ENCODE assay signal across 21 mouse cellular contexts in the genomic region with DNA sequence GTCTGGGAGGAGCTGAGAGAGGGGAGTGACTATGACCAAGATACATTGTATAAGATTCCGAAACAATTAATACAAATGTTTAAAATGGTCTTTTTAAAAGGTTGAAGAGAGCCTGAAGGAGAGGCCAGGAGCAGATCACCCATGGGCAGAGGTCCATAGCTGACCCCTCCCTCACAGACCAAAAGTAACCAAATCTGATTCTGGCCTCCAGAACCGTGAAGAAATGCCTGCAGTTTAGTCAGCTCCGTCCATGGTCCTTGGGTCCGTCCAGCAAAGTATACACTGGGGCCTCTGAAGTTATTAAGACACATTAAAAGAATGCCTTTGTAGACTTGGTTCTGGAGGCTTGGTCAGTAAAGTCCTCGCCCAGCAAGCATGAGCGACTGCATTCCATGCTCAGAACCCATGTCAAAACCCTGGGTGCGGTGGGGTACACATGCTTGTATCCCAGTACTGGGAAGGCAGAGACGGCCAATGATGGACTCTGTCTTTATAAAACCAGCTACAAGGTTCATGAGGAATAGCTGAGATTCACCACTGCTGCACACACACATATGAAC.
DNase-seq lines count a peak whose midpoint lies in the region; ATAC-seq and TF ChIP-seq lines count a peak whose summit lies in the region.
"Had no signal": no experiment of that assay in that cellular context is flagged by ENCODE, and none has a peak within 500 bp of the region (broad histone marks: within the 10 kb centered on the region; RNA-seq: fewer than 3 reads in every experiment).

No protein-coding gene starts in this region.

- H3K27ac ChIP-seq in liver, embryonic 12.5 days, result peak overlapping the region; percentile 91
- H3K27ac ChIP-seq in liver, embryonic 11.5 days (ENCODE audit: low read depth, low read length), result no peak overlapping the region
- 0 out of 2 replicates have a peak overlapping the region, but pooled peaks have one; percentile 33 for H3K27ac ChIP-seq in intestine, embryonic 15.5 days
- H3K27ac ChIP-seq in kidney, adult 2 months (ENCODE audit: insufficient read depth, low read depth, low read length), result peak overlapping the region; percentile 54; the same call in 1 of the 2 replicates
- H3K27ac ChIP-seq: forebrain, embryonic 12.5 days; heart, adult 2 months; heart, embryonic 15.5 days; hindbrain, embryonic 13.5 days; limb, embryonic 12.5 days; neural tube, embryonic 12.5 days had no signal

- H3K4me3 ChIP-seq in liver, embryonic 12.5 days, result no peak overlapping the region
- H3K4me3 ChIP-seq in liver, embryonic 11.5 days (ENCODE audit: low read depth, low read length), result no peak overlapping the region
- no peak overlapping the region for H3K4me3 ChIP-seq in intestine, embryonic 15.5 days (replicated peaks)
- no peak overlapping the region for H3K4me3 ChIP-seq in kidney, adult 2 months (ENCODE audit: insufficient read depth, low read depth, low read length)
- H3K4me3 ChIP-seq: forebrain, embryonic 12.5 days; heart, adult 2 months; heart, embryonic 15.5 days; hindbrain, embryonic 13.5 days; limb, embryonic 12.5 days; neural tube, embryonic 12.5 days had no signal

- WGBS in liver, embryonic 12.5 days (ENCODE audit: insufficient replicate concordance), result 83% methylated on average over 8 of the region's 8 CpGs
- WGBS in liver, embryonic 11.5 days, result 93% methylated on average over 8 of the region's 8 CpGs
- 88% methylated on average over 8 of the region's 8 CpGs for WGBS in intestine, embryonic 15.5 days
- WGBS in kidney, adult 2 months, result 48% methylated on average over 8 of the region's 8 CpGs

- no peaks in the 10 kb centered on the region; the same call in 1 of the 2 replicates for H3K36me3 ChIP-seq in liver, embryonic 12.5 days
- no peaks in the 10 kb centered on the region for H3K36me3 ChIP-seq in liver, embryonic 11.5 days (ENCODE audit: control insufficient read depth, insufficient read depth, low read length)
- no peaks in the 10 kb centered on the region for H3K36me3 ChIP-seq in intestine, embryonic 15.5 days
- no peaks in the 10 kb centered on the region for H3K36me3 ChIP-seq in kidney, adult 2 months (ENCODE audit: control insufficient read depth, insufficient read depth, low read length)
- H3K36me3 ChIP-seq: forebrain, embryonic 12.5 days; heart, embryonic 15.5 days; hindbrain, embryonic 13.5 days; limb, embryonic 12.5 days; neural tube, embryonic 12.5 days had no signal

- no peaks in the 10 kb centered on the region for H3K9me3 ChIP-seq in liver, embryonic 12.5 days (replicated peaks)
- no peaks in the 10 kb centered on the region for H3K9me3 ChIP-seq in liver, embryonic 11.5 days (ENCODE audit: control insufficient read depth, low read length)
- H3K9me3 ChIP-seq in intestine, embryonic 15.5 days, result no peaks in the 10 kb centered on the region
- H3K9me3 ChIP-seq: forebrain, embryonic 12.5 days; heart, embryonic 15.5 days; hindbrain, embryonic 13.5 days; limb, embryonic 12.5 days; neural tube, embryonic 12.5 days had no signal

- H3K4me2 ChIP-seq in liver, embryonic 12.5 days, result peak overlapping the region; percentile 55; the same call in 1 of the 2 replicates
- no peak overlapping the region for H3K4me2 ChIP-seq in liver, embryonic 11.5 days
- no peak overlapping the region for H3K4me2 ChIP-seq in intestine, embryonic 15.5 days (replicated peaks)
- H3K4me2 ChIP-seq: forebrain, embryonic 12.5 days; heart, embryonic 15.5 days; hindbrain, embryonic 13.5 days; limb, embryonic 12.5 days; neural tube, embryonic 12.5 days had no signal

- DNase-seq in liver, embryonic 11.5 days (ENCODE audit: low spot score), result no peak
- DNase-seq in kidney, adult 2 months, result peak; percentile 25
- DNase-seq in kidney, postnatal 14 days, result peak; percentile 41
- DNase-seq in lung, postnatal 4 days, result no peak
- DNase-seq in cerebellum, postnatal 4 days (ENCODE audit: low spot score in 2 of 2), result no peak
- DNase-seq: adrenal gland, postnatal 36 days; cerebellum, adult 18-20 months; cerebellum, postnatal 25 days; gastrocnemius, postnatal 14 days; heart, adult 2 months; lung, adult 2 months; thymus, postnatal 36 days had no signal

- H3K4me1 ChIP-seq in liver, embryonic 12.5 days, result peaks cover 38% of the 10 kb centered on the region
- H3K4me1 ChIP-seq in liver, embryonic 11.5 days (replicated peaks; ENCODE audit: control insufficient read depth, insufficient read depth, low read length), result peaks cover 6% of the 10 kb centered on the region; the same call in 1 of the 2 replicates
- H3K4me1 ChIP-seq in intestine, embryonic 15.5 days (replicated peaks), result peaks cover 10% of the 10 kb centered on the region; the same call in 1 of the 2 replicates
- H3K4me1 ChIP-seq in kidney, adult 2 months (ENCODE audit: control insufficient read depth, insufficient read depth, low read length), result peaks cover 13% of the 10 kb centered on the region
- H3K4me1 ChIP-seq: forebrain, embryonic 12.5 days; neural tube, embryonic 12.5 days had no signal

- TF ChIP-seq CTCF in kidney, adult 2 months (conservative IDR thresholded peaks at IDR 0.05; ENCODE audit: insufficient read depth, insufficient read length, low read depth, low read length), result no peak

- no peak for ATAC-seq in liver, embryonic 12.5 days
- no peak for ATAC-seq in liver, embryonic 11.5 days (replicated peaks; ENCODE audit: low FRiP score)
- no peak for ATAC-seq in intestine, embryonic 15.5 days
- no peak for ATAC-seq in megakaryocyte progenitor cell, adult 5-6 weeks (replicated peaks; ENCODE audit: poor library complexity)

- peak overlapping the region; percentile 56 for H3K9ac ChIP-seq in liver, embryonic 12.5 days
- no peak overlapping the region for H3K9ac ChIP-seq in liver, embryonic 11.5 days (ENCODE audit: low read depth, low read length)
- no peak overlapping the region for H3K9ac ChIP-seq in intestine, embryonic 15.5 days
- H3K9ac ChIP-seq: forebrain, embryonic 12.5 days; heart, embryonic 15.5 days; hindbrain, embryonic 13.5 days; limb, embryonic 12.5 days; neural tube, embryonic 12.5 days had no signal

- no peak for TF ChIP-seq POLR2A in kidney, adult 2 months (IDR thresholded peaks at IDR 0.05; ENCODE audit: low read depth, low read length)

- H3K27me3 ChIP-seq in liver, embryonic 12.5 days (replicated peaks), result peaks cover 16% of the 10 kb centered on the region
- H3K27me3 ChIP-seq in liver, embryonic 11.5 days (replicated peaks; ENCODE audit: control insufficient read depth, insufficient read depth, low read length), result no peaks in the 10 kb centered on the region
- no peaks in the 10 kb centered on the region for H3K27me3 ChIP-seq in intestine, embryonic 15.5 days (replicated peaks)
- no peaks in the 10 kb centered on the region for H3K27me3 ChIP-seq in kidney, adult 2 months (replicated peaks; ENCODE audit: control insufficient read depth, insufficient read depth, low read length)
- H3K27me3 ChIP-seq: CH12.LX; forebrain, embryonic 12.5 days; neural tube, embryonic 12.5 days had no signal

Comparison
In these comparisons a context has a peak if more than half of its experiments do, and no peak if none do; other contexts are left out.
1. DNase-seq: peak in kidney, adult 2 months (single experiment) and kidney, postnatal 14 days (single experiment); none in liver, embryonic 11.5 days (single experiment), lung, postnatal 4 days (0 of 2) and cerebellum, postnatal 4 days (0 of 2).